Comparison of ENCODE assay signal across 19 mouse cellular contexts in the genomic region with DNA sequence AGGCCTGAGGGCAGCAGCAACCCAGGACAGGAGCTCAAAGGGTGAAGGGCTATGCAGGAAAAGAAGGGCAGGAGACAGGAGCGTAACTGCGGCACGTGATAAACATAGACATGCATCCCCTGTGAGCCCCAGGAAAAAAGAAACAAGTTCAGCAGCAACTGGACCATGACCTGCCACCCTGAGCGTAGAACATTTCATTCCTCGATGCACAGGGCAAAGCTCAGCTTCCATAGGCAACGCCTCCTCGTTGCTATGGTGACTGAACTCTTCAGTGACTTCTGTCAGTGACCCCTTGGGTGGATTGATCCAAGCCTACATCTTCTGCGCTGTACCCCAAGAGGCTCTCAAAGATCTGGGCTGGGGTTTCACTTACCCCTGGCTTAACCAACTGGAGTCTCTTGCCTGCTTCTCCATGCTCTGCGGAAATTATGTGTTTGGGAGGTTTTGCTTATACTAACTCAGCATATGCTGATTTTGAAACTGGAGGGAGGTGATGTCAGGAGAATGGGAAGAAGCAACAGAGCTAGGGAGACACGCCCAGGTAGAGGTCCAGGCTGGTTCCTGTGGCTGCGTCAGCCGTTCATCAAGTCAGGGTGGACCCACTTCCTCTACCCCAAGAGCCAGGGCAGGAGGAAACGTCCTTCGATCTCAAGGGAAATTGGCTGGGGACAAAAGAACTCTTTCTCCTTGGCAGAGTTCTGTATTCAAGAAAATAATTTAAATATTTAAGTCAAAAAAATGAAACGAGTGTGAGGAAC. TPM values are rescaled to one million over a fixed set of nuclear protein-coding genes. Genes with fewer than 3 reads are reported as not detected.
DNase-seq lines count a peak whose midpoint lies in the region; ATAC-seq and TF ChIP-seq lines count a peak whose summit lies in the region.
"Had no signal": no experiment of that assay in that cellular context is flagged by ENCODE, and none has a peak within 500 bp of the region (broad histone marks: within the 10 kb centered on the region; RNA-seq: fewer than 3 reads in every experiment).

No protein-coding gene starts in this region.

- no peak overlapping the region for H3K4me3 ChIP-seq in liver, embryonic 12.5 days
- no peak overlapping the region for H3K4me3 ChIP-seq in intestine, embryonic 15.5 days (replicated peaks)
- H3K4me3 ChIP-seq in kidney, postnatal 0 days (replicated peaks; ENCODE audit: low read depth, low read length) = no peak overlapping the region
- H3K4me3 ChIP-seq: embryonic facial prominence, embryonic 12.5 days; forebrain, embryonic 10.5 days; heart, embryonic 13.5 days; hindbrain, embryonic 15.5 days had no signal

- peak; percentile 58 for ATAC-seq in liver, embryonic 12.5 days
- ATAC-seq in intestine, embryonic 15.5 days = peak; percentile 91
- ATAC-seq in kidney, postnatal 0 days (replicated peaks; ENCODE audit: low FRiP score, low read depth) = peak; percentile 93
- peak; percentile 79 for ATAC-seq in megakaryocyte, adult 5-6 weeks (ENCODE audit: poor library complexity, severe bottlenecking)

- H3K27me3 ChIP-seq in liver, embryonic 12.5 days (replicated peaks) = no peaks in the 10 kb centered on the region; the same call in 1 of the 2 replicates
- H3K27me3 ChIP-seq in intestine, embryonic 15.5 days (replicated peaks) = no peaks in the 10 kb centered on the region
- H3K27me3 ChIP-seq in kidney, postnatal 0 days (ENCODE audit: insufficient read depth, low read length) = no peaks in the 10 kb centered on the region
- H3K27me3 ChIP-seq: embryonic facial prominence, embryonic 12.5 days; heart, embryonic 13.5 days; hindbrain, embryonic 15.5 days had no signal

- H3K27ac ChIP-seq in liver, embryonic 12.5 days = no peak overlapping the region
- peak overlapping the region; percentile 44 for H3K27ac ChIP-seq in intestine, embryonic 15.5 days
- peak overlapping the region; percentile 61; the same call in 1 of the 2 replicates for H3K27ac ChIP-seq in kidney, postnatal 0 days
- H3K27ac ChIP-seq: embryonic facial prominence, embryonic 12.5 days; forebrain, embryonic 10.5 days; heart, embryonic 13.5 days; hindbrain, embryonic 15.5 days; macrophage had no signal

- no peak overlapping the region for H3K9ac ChIP-seq in liver, embryonic 12.5 days
- no peak overlapping the region for H3K9ac ChIP-seq in intestine, embryonic 15.5 days
- H3K9ac ChIP-seq in kidney, postnatal 0 days (ENCODE audit: low read depth, low read length) = no peak overlapping the region
- H3K9ac ChIP-seq: embryonic facial prominence, embryonic 12.5 days; heart, embryonic 13.5 days; hindbrain, embryonic 15.5 days had no signal

- intact Hi-C loops in gastrocnemius, postnatal 14 days (cut with DNase I; ENCODE audit: low total_unique reads) = no loop called here

- no peak for TF ChIP-seq CTCF in kidney, postnatal 0 days (IDR thresholded peaks at IDR 0.05; ENCODE audit: low read depth)

- 51% methylated on average over 15 of the region's 15 CpGs for WGBS in liver, embryonic 12.5 days (ENCODE audit: insufficient replicate concordance)
- WGBS in intestine, embryonic 15.5 days = 57% methylated on average over 15 of the region's 15 CpGs
- 53% methylated on average over 15 of the region's 15 CpGs for WGBS in kidney, postnatal 0 days

- no peak overlapping the region for H3K4me2 ChIP-seq in liver, embryonic 12.5 days
- peak overlapping the region; percentile 20; the same call in 1 of the 2 replicates for H3K4me2 ChIP-seq in intestine, embryonic 15.5 days (replicated peaks)
- no peak overlapping the region for H3K4me2 ChIP-seq in kidney, postnatal 0 days (ENCODE audit: low read length)
- H3K4me2 ChIP-seq: embryonic facial prominence, embryonic 12.5 days; heart, embryonic 13.5 days; hindbrain, embryonic 15.5 days had no signal

- H3K36me3 ChIP-seq in liver, embryonic 12.5 days = no peaks in the 10 kb centered on the region
- no peaks in the 10 kb centered on the region for H3K36me3 ChIP-seq in intestine, embryonic 15.5 days
- no peaks in the 10 kb centered on the region for H3K36me3 ChIP-seq in kidney, postnatal 0 days (ENCODE audit: insufficient read depth, low read length)
- H3K36me3 ChIP-seq: embryonic facial prominence, embryonic 12.5 days; forebrain, embryonic 10.5 days; G1E; heart, embryonic 13.5 days; hindbrain, embryonic 15.5 days had no signal

- no peaks in the 10 kb centered on the region for H3K9me3 ChIP-seq in liver, embryonic 12.5 days (replicated peaks)
- no peaks in the 10 kb centered on the region for H3K9me3 ChIP-seq in intestine, embryonic 15.5 days
- no peaks in the 10 kb centered on the region for H3K9me3 ChIP-seq in kidney, postnatal 0 days (replicated peaks; ENCODE audit: low read length)
- H3K9me3 ChIP-seq: embryonic facial prominence, embryonic 12.5 days; forebrain, embryonic 10.5 days; G1E; heart, embryonic 13.5 days; hindbrain, embryonic 15.5 days had no signal

- no peaks in the 10 kb centered on the region for H3K4me1 ChIP-seq in liver, embryonic 12.5 days
- H3K4me1 ChIP-seq in intestine, embryonic 15.5 days (replicated peaks) = peaks cover 8% of the 10 kb centered on the region; the same call in 1 of the 2 replicates
- H3K4me1 ChIP-seq in kidney, postnatal 0 days (replicated peaks; ENCODE audit: insufficient read depth, low read length) = 0 out of 2 replicates have a peak, but pooled peaks cover 4% of the 10 kb centered on the region
- H3K4me1 ChIP-seq: hindbrain, embryonic 15.5 days had no signal

- DNase-seq in liver = no peak
- peak; percentile 72 for DNase-seq in kidney, postnatal 0 days (ENCODE audit: low spot score)
- DNase-seq in heart, adult 9 months (ENCODE audit: low spot score in 2 of 2) = no peak
- DNase-seq in gastrocnemius, postnatal 14 days = no peak
- no peak for DNase-seq in frontal cortex, adult 2 months (ENCODE audit: extremely low spot score in 1 of 2, low spot score in 1 of 2)
- DNase-seq: cerebellum, adult 18-20 months; right cerebral cortex, postnatal 25 days had no signal

RNA-seq across cellular contexts. Expression of a gene that starts 6.5 kb away (rescaled TPM):
- polyA plus RNA-seq in liver, embryonic 12.5 days (2016; fragmentation: Nextera tagmentation; extraction: Ambion mirVana) = not detected in 2 replicates
- 28.1 and 30.2 TPM in 2 replicates for polyA plus RNA-seq in intestine, embryonic 15.5 days (2015; fragmentation: Nextera tagmentation; extraction: Ambion mirVana)
- 24.6 and 26.1 TPM in 2 replicates for polyA plus RNA-seq in kidney, postnatal 0 days (2015; fragmentation: Nextera tagmentation; extraction: Ambion mirVana)
- not detected in 2 replicates for total RNA-seq in megakaryocyte, adult 5-6 weeks (2015)
- 0.28 TPM in 1 of 2 replicates, not detected in the other for total RNA-seq in megakaryocyte, adult 5-6 weeks (2017)
- total RNA-seq in gastrocnemius, postnatal 14 days (2021) = not detected
- not detected in 2 replicates for polyA plus RNA-seq in frontal cortex, adult 2 months (2012; rRNA removed)
- total RNA-seq: gastrocnemius, adult 18-20 months; layer of hippocampus, postnatal 14 days had no signal
- polyA plus RNA-seq: C2C12; embryonic facial prominence, embryonic 12.5 days; forebrain, embryonic 10.5 days; G1E; heart, embryonic 13.5 days; hindbrain, embryonic 15.5 days; macrophage had no signal

RNA-seq across cellular contexts. Expression of a gene that starts 15.3 kb away (rescaled TPM):
- polyA plus RNA-seq in liver, embryonic 12.5 days (2016; fragmentation: Nextera tagmentation; extraction: Ambion mirVana) = 4.6 and 6.0 TPM in 2 replicates
- polyA plus RNA-seq in intestine, embryonic 15.5 days (2015; fragmentation: Nextera tagmentation; extraction: Ambion mirVana) = 2.4 and 2.6 TPM in 2 replicates
- 1.0 and 1.3 TPM in 2 replicates for polyA plus RNA-seq in kidney, postnatal 0 days (2015; fragmentation: Nextera tagmentation; extraction: Ambion mirVana)
- total RNA-seq in megakaryocyte, adult 5-6 weeks (2015) = 86.4 and 88.1 TPM in 2 replicates
- total RNA-seq in megakaryocyte, adult 5-6 weeks (2017) = 83.6 and 93.5 TPM in 2 replicates
- 1 to 10 TPM; 2.6 to 4.5 TPM for total RNA-seq in gastrocnemius, postnatal 14 days (2021)
- polyA plus RNA-seq in frontal cortex, adult 2 months (2012; rRNA removed) = 11.2 and 12.6 TPM in 2 replicates

Comparison
In these comparisons a context has a peak if more than half of its experiments do, and no peak if none do; other contexts are left out.
1. RNA of a gene that starts 6.5 kb away (polyA plus RNA-seq): 28.1 to 30.2 TPM in intestine, embryonic 15.5 days and 24.6 to 26.1 TPM in kidney, postnatal 0 days; not detected in liver, embryonic 12.5 days and not detected in frontal cortex, adult 2 months; every median in the first group is over 10 times any median in the second.
2. Peak in every context shown above with its lines, with median percentiles within 50 percentile points of each other: ATAC-seq.